Mouse (Mus musculus) embryonic fibroblast, embryonic 13.5 days (primary cell): ENCODE results near the gene Crmp1.

Source experiments
- CTCF ChIP-seq: IDR thresholded peaks from 2 replicates; pipeline ENCODE4 v1.5.1; 2011; ENCODE audit warnings: mild to moderate bottlenecking, control low read depth, low read length, moderate library complexity, borderline replicate concordance; ENCODE audit not compliant: insufficient read depth
- POLR2A ChIP-seq: IDR thresholded peaks from 2 replicates; pipeline ENCODE4 v1.6.1; 2011; ENCODE audit warnings: low read depth, mild to moderate bottlenecking, control low read depth, low read length, moderate library complexity

DNA sequence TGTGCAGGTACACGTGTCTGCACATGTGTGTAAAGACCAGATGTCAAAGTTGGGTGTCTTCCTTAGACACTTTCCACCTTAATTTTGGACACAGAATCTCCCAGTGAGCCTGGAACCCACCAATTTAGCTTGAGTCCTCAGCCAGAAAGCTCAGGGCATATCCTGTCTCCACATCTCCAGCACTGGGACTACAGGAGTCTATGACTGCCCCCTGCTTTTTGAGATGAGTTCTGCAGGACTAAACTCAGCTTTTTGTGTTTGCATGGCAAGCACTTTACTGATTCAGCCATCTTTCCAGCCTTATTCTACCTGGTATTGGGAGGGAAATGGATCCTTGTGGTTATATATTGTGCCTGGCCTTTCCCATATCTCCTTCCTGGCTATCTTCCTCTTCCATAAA is 36.3 kb upstream of the Crmp1 start:
- TF ChIP-seq CTCF (no peak), POLR2A (no peak)
